Mouse (Mus musculus) hindbrain, postnatal 0 days (tissue): ENCODE measurements at regions not wholly inside any gene's neighbourhood (a gene's known extent, or its start where the extent isn't known, plus 50 kb on each side); places are given as distances from the start of the nearest gene placed in this dataset.
A peak's percentile ranks its signal among the peaks of the same experiment; 100 is the strongest.

Experiments
- ATAC-seq: fragments of 200-750 bp; cut with Nextera tagmentation; 2 replicates; pipeline ENCODE4 v1.8.0; 2017; ENCODE audit warnings: mild to moderate bottlenecking, moderate TSS enrichment, moderate library complexity
- DNase-seq: peaks from one replicate; pipeline ENCODE4 v3.0.0-alpha.2; 2015; ENCODE audit warnings: low spot score
- H3K27ac ChIP-seq: fragments of 300-500 bp; sonication (generic); 2 replicates; pipeline ENCODE4 v1.5.1; 2014; ENCODE audit warnings: mild to moderate bottlenecking
- H3K27me3 ChIP-seq: fragments of 300-500 bp; sonication (generic); 2 replicates; pipeline ENCODE4 v1.6.1; 2014; ENCODE audit warnings: low read length, mixed read lengths; ENCODE audit not compliant: insufficient read depth
- H3K36me3 ChIP-seq: fragments of 300-500 bp; sonication (generic); 2 replicates; pipeline ENCODE4 v1.6.1; 2014; ENCODE audit warnings: low read length, mixed read lengths; ENCODE audit not compliant: insufficient read depth
- H3K4me1 ChIP-seq: fragments of 300-500 bp; sonication (generic); 2 replicates; pipeline ENCODE4 v1.6.1; 2014; ENCODE audit warnings: antibody characterized with exemption, low read length, mixed read lengths; ENCODE audit not compliant: insufficient read depth
- H3K4me2 ChIP-seq: fragments of 300-500 bp; sonication (generic); 2 replicates; pipeline ENCODE4 v1.6.1; 2014; ENCODE audit warnings: low read depth, mild to moderate bottlenecking, low read length, moderate library complexity, mixed read lengths
- H3K4me3 ChIP-seq: fragments of 300-500 bp; sonication (generic); 2 replicates; pipeline ENCODE4 v1.5.1; 2014; ENCODE audit warnings: low read length
- H3K9ac ChIP-seq: fragments of 300-500 bp; sonication (generic); replicated peaks from 2 replicates; pipeline ENCODE4 v1.6.1; 2014; ENCODE audit warnings: mild to moderate bottlenecking, low read length, moderate library complexity, mixed read lengths
- H3K9me3 ChIP-seq: fragments of 300-500 bp; sonication (generic); 2 replicates; pipeline ENCODE4 v1.6.1; 2016; ENCODE audit warnings: low read length, mixed read lengths
- CTCF ChIP-seq: IDR thresholded peaks from 2 replicates; pipeline ENCODE4 v1.5.1; 2016; ENCODE audit warnings: antibody characterized with exemption, control low read depth, low read depth
- WGBS: fragments of 180-500 bp; shearing (Covaris S2); extraction: QIAGEN DNeasy Blood & Tissue Kit; methylation state at CpG from one replicate; pipeline ENCODE4 v1.1.7; 2014; 5-methylcytosine and 5-hydroxymethylcytosine counted together

- H3K4me3 ChIP-seq: no peak overlapping the region
- no peaks in the 10 kb centered on the region for H3K27me3 ChIP-seq
- no peak for DNase-seq
- no peaks in the 10 kb centered on the region for H3K4me1 ChIP-seq
- TF ChIP-seq CTCF: no peak
- H3K27ac ChIP-seq: no peak overlapping the region
- no peaks in the 10 kb centered on the region for H3K36me3 ChIP-seq
- no peak for ATAC-seq
- no peaks in the 10 kb centered on the region for H3K9me3 ChIP-seq
- 85% methylated on average over 2 of the region's 2 CpGs for WGBS
- H3K4me2 ChIP-seq: no peak overlapping the region
- H3K9ac ChIP-seq: no peak overlapping the region
Measured at GRCm38 (mm10) chrX:47536130-47536529, 356.6 kb downstream of the Smarca1 start.

GRCm38 (mm10) chrX:47495056-47495455 is 397.7 kb downstream of the Smarca1 start:
- ATAC-seq (no peak), DNase-seq (peak; percentile 3)
- no peaks in the 10 kb centered on the region for H3K9me3 ChIP-seq
- H3K9ac ChIP-seq: no peak overlapping the region
- H3K27ac ChIP-seq: no peak overlapping the region
- H3K27me3 ChIP-seq: no peaks in the 10 kb centered on the region
- no peak overlapping the region for H3K4me3 ChIP-seq
- H3K4me2 ChIP-seq: no peak overlapping the region
- WGBS: 32% methylated on average over 2 of the region's 2 CpGs
- H3K4me1 ChIP-seq: no peaks in the 10 kb centered on the region
- H3K36me3 ChIP-seq: no peaks in the 10 kb centered on the region
- TF ChIP-seq CTCF: no peak

- Histone ChIP-seq H3K27ac (no peak overlapping the region), H3K9ac (no peak overlapping the region), H3K27me3 (no peaks in the 10 kb centered on the region), H3K9me3 (no peaks in the 10 kb centered on the region), H3K4me2 (no peak overlapping the region), H3K36me3 (no peaks in the 10 kb centered on the region), H3K4me1 (no peaks in the 10 kb centered on the region), H3K4me3 (no peak overlapping the region)
- ATAC-seq (no peak), DNase-seq (no peak)
- WGBS: 49% methylated on average over 3 of the region's 3 CpGs
- no peak for TF ChIP-seq CTCF
Measured at GRCm38 (mm10) chrX:47482728-47483127, 410.0 kb downstream of the Smarca1 start.

- no peaks in the 10 kb centered on the region for H3K4me1 ChIP-seq
- ATAC-seq (no peak), DNase-seq (no peak)
- H3K4me3 ChIP-seq: no peak overlapping the region
- TF ChIP-seq CTCF: no peak
- no peaks in the 10 kb centered on the region for H3K9me3 ChIP-seq
- H3K4me2 ChIP-seq: no peak overlapping the region
- 58% methylated on average over 4 of the region's 4 CpGs for WGBS
- H3K27me3 ChIP-seq: no peaks in the 10 kb centered on the region
- no peak overlapping the region for H3K27ac ChIP-seq
- H3K9ac ChIP-seq: no peak overlapping the region
- no peaks in the 10 kb centered on the region for H3K36me3 ChIP-seq
Measured at GRCm38 (mm10) chrX:47478226-47478625, 414.5 kb downstream of the Smarca1 start.

- ATAC-seq (no peak), DNase-seq (peak; percentile 12)
- no peaks in the 10 kb centered on the region for H3K9me3 ChIP-seq
- H3K4me2 ChIP-seq: no peak overlapping the region
- TF ChIP-seq CTCF: peak; percentile 20; the same call in 1 of the 2 replicates
- H3K36me3 ChIP-seq: no peaks in the 10 kb centered on the region
- no peak overlapping the region for H3K27ac ChIP-seq
- H3K4me1 ChIP-seq: no peaks in the 10 kb centered on the region
- H3K4me3 ChIP-seq: no peak overlapping the region
- H3K27me3 ChIP-seq: no peaks in the 10 kb centered on the region
- H3K9ac ChIP-seq: no peak overlapping the region
- 44% methylated on average over 5 of the region's 5 CpGs for WGBS
Measured at GRCm38 (mm10) chrX:47466721-47467499, 425.9 kb downstream of the Smarca1 start.

GRCm38 (mm10) chrX:47461660-47462490 is 430.9 kb downstream of the Smarca1 start:
- Histone ChIP-seq H3K4me3 (no peak overlapping the region), H3K4me1 (no peaks in the 10 kb centered on the region), H3K27me3 (no peaks in the 10 kb centered on the region), H3K4me2 (no peak overlapping the region), H3K27ac (no peak overlapping the region), H3K9me3 (no peaks in the 10 kb centered on the region), H3K9ac (no peak overlapping the region), H3K36me3 (no peaks in the 10 kb centered on the region)
- 50% methylated on average over 9 of the region's 9 CpGs for WGBS
- TF ChIP-seq CTCF: no peak
- DNase-seq (no peak), ATAC-seq (no peak)
